Mouse (Mus musculus) cerebellum, postnatal 4 days (tissue): ENCODE measurements around the gene Ostf1.

Experiments used
- DNase-seq, 2 experiments: peaks; one replicate each; pipeline ENCODE4 v3.0.0; 2022; ENCODE audit warnings: low spot score in 2 of 2, mixed read lengths in 1 of 2

Ostf1 gene

GRCm38 (mm10) chr19:18568828-18569430 is 62.7 kb downstream of the Ostf1 start:
- DNase-seq = no peak

- no peak for DNase-seq
Observed at GRCm38 (mm10) chr19:18567936-18568827, 63.4 kb downstream of the Ostf1 start.

GRCm38 (mm10) chr19:18567501-18567900 is 64.1 kb downstream of the Ostf1 start:
- DNase-seq = no peak

GRCm38 (mm10) chr19:18557708-18558107 is 73.9 kb downstream of the Ostf1 start:
- DNase-seq = no peak

- DNase-seq = no peak
Observed at GRCm38 (mm10) chr19:18555645-18556044, 76.0 kb downstream of the Ostf1 start.

GRCm38 (mm10) chr19:18548668-18549067 is 83.0 kb downstream of the Ostf1 start:
- DNase-seq = peak; percentile 35 to 73
